ENCODE assay signal across 25 mouse cellular contexts in the genomic region with DNA sequence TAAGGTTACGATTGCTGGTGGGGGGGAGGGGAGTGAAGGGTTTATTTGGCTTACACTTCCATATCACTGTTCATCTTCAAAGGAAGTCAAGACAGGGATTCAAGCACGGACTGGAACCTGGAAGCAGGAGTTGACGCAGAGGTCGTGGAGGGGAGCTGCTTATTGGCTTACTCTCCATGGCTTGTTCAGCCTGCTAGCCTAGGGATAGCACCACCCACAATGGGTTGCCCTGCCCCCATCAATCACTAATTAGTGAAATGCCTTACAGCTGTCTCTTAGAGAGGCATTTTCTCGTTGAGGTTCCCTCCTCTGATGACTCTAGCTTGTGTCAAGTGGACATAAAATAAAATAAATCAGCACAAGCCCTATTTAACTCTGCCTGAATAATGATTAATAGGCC. TPM values are rescaled to one million over a fixed set of nuclear protein-coding genes. Genes with fewer than 3 reads are reported as not detected.
DNase-seq lines count a peak whose midpoint lies in the region; ATAC-seq and TF ChIP-seq lines count a peak whose summit lies in the region.
"Had no signal": no experiment of that assay in that cellular context is flagged by ENCODE, and none has a peak within 500 bp of the region (broad histone marks: within the 10 kb centered on the region; RNA-seq: fewer than 3 reads in every experiment).

No protein-coding gene starts in this region.

- no peak for TF ChIP-seq CTCF in kidney, postnatal 0 days (IDR thresholded peaks at IDR 0.05; ENCODE audit: low read depth)
- TF ChIP-seq CTCF in midbrain, postnatal 0 days (IDR thresholded peaks at IDR 0.05) = no peak

- no peaks in the 10 kb centered on the region for H3K4me1 ChIP-seq in kidney, embryonic 14.5 days (ENCODE audit: control insufficient read depth, insufficient read depth, low read length)
- no peaks in the 10 kb centered on the region for H3K4me1 ChIP-seq in kidney, postnatal 0 days (replicated peaks; ENCODE audit: insufficient read depth, low read length)
- no peaks in the 10 kb centered on the region for H3K4me1 ChIP-seq in midbrain, embryonic 11.5 days (ENCODE audit: control insufficient read depth, insufficient read depth, low read length)
- no peaks in the 10 kb centered on the region for H3K4me1 ChIP-seq in midbrain, postnatal 0 days (ENCODE audit: insufficient read depth, low read length)
- H3K4me1 ChIP-seq: embryonic facial prominence, embryonic 12.5 days; embryonic facial prominence, embryonic 15.5 days; heart, embryonic 12.5 days; heart, embryonic 15.5 days had no signal

- H3K4me2 ChIP-seq in kidney, embryonic 14.5 days (replicated peaks; ENCODE audit: low read depth, low read length) = no peak overlapping the region
- H3K4me2 ChIP-seq in kidney, postnatal 0 days (ENCODE audit: low read length) = no peak overlapping the region
- H3K4me2 ChIP-seq in midbrain, embryonic 11.5 days = no peak overlapping the region
- no peak overlapping the region for H3K4me2 ChIP-seq in midbrain, postnatal 0 days (ENCODE audit: low read depth, low read length, poor library complexity, severe bottlenecking)
- H3K4me2 ChIP-seq: embryonic facial prominence, embryonic 12.5 days; embryonic facial prominence, embryonic 15.5 days; heart, embryonic 12.5 days; heart, embryonic 15.5 days; hindbrain, embryonic 14.5 days had no signal

- H3K9me3 ChIP-seq in kidney, embryonic 14.5 days (ENCODE audit: control insufficient read depth, low read length) = no peaks in the 10 kb centered on the region
- H3K9me3 ChIP-seq in kidney, postnatal 0 days (replicated peaks; ENCODE audit: low read length) = no peaks in the 10 kb centered on the region
- H3K9me3 ChIP-seq in midbrain, embryonic 11.5 days (ENCODE audit: control insufficient read depth, low read length) = no peaks in the 10 kb centered on the region
- H3K9me3 ChIP-seq in midbrain, postnatal 0 days (ENCODE audit: low read length) = no peaks in the 10 kb centered on the region
- H3K9me3 ChIP-seq: embryonic facial prominence, embryonic 12.5 days; embryonic facial prominence, embryonic 15.5 days; heart, embryonic 15.5 days had no signal

- no peaks in the 10 kb centered on the region for H3K27me3 ChIP-seq in kidney, embryonic 14.5 days (ENCODE audit: control insufficient read depth, insufficient read depth, low read length)
- no peaks in the 10 kb centered on the region for H3K27me3 ChIP-seq in kidney, postnatal 0 days (ENCODE audit: insufficient read depth, low read length)
- H3K27me3 ChIP-seq in midbrain, embryonic 11.5 days (ENCODE audit: control insufficient read depth, insufficient read depth, low read length) = no peaks in the 10 kb centered on the region
- no peaks in the 10 kb centered on the region for H3K27me3 ChIP-seq in midbrain, postnatal 0 days (ENCODE audit: insufficient read depth, low read length)
- H3K27me3 ChIP-seq: embryonic facial prominence, embryonic 12.5 days; embryonic facial prominence, embryonic 15.5 days; heart, embryonic 12.5 days; heart, embryonic 15.5 days had no signal

- DNase-seq in kidney, adult 8-10 months = no peak
- DNase-seq in kidney, postnatal 0 days (ENCODE audit: low spot score) = peak; percentile 10
- DNase-seq in kidney, adult 9 months = no peak
- DNase-seq in midbrain, embryonic 11.5 days (ENCODE audit: low spot score, missing footprints) = peak; percentile 14
- no peak for DNase-seq in midbrain, postnatal 0 days (ENCODE audit: low spot score)
- DNase-seq: adrenal gland, adult 2 months; adrenal gland, postnatal 14 days; cerebellum, adult 11 months; cerebellum, adult 2 months; cerebellum, adult 9-11 months; cerebellum, postnatal 25 days; forebrain, postnatal 0 days; gastrocnemius, adult 2 months; gastrocnemius, postnatal 14 days; heart, adult 18-20 months; heart, postnatal 10 days; heart, postnatal 4 days had no signal

- no peaks in the 10 kb centered on the region for H3K36me3 ChIP-seq in kidney, embryonic 14.5 days (ENCODE audit: control insufficient read depth, insufficient read depth, low read length)
- H3K36me3 ChIP-seq in kidney, postnatal 0 days (ENCODE audit: insufficient read depth, low read length) = 0 out of 2 replicates have a peak, but pooled peaks cover 6% of the 10 kb centered on the region
- H3K36me3 ChIP-seq in midbrain, embryonic 11.5 days (ENCODE audit: control insufficient read depth, insufficient read depth, low read length) = no peaks in the 10 kb centered on the region
- no peaks in the 10 kb centered on the region for H3K36me3 ChIP-seq in midbrain, postnatal 0 days (ENCODE audit: insufficient read depth, low read length)
- H3K36me3 ChIP-seq: embryonic facial prominence, embryonic 12.5 days; heart, embryonic 15.5 days had no signal

- no peak overlapping the region for H3K4me3 ChIP-seq in kidney, embryonic 14.5 days (ENCODE audit: low read length)
- H3K4me3 ChIP-seq in kidney, postnatal 0 days (replicated peaks; ENCODE audit: low read depth, low read length) = no peak overlapping the region
- no peak overlapping the region for H3K4me3 ChIP-seq in midbrain, embryonic 11.5 days (ENCODE audit: low read depth, low read length)
- no peak overlapping the region for H3K4me3 ChIP-seq in midbrain, postnatal 0 days (ENCODE audit: low read depth, low read length)
- H3K4me3 ChIP-seq: embryonic facial prominence, embryonic 12.5 days; embryonic facial prominence, embryonic 15.5 days; gastrocnemius, adult 2 months; heart, embryonic 12.5 days; heart, embryonic 15.5 days had no signal

- ATAC-seq in kidney, embryonic 14.5 days (ENCODE audit: low FRiP score, low TSS enrichment) = 0 out of 2 replicates have a peak, but pooled peaks have one; percentile 55
- peak; percentile 43; the same call in 1 of the 2 replicates for ATAC-seq in kidney, postnatal 0 days (replicated peaks; ENCODE audit: low FRiP score, low read depth)
- ATAC-seq in midbrain, embryonic 11.5 days (ENCODE audit: low FRiP score) = no peak
- ATAC-seq in midbrain, postnatal 0 days (ENCODE audit: low FRiP score) = no peak
- ATAC-seq: CD4-positive, CD25-positive, alpha-beta regulatory T cell, adult 4 months; forebrain, embryonic 14.5 days; forebrain, postnatal 0 days had no signal

- H3K27ac ChIP-seq in kidney, embryonic 14.5 days (ENCODE audit: low read depth, low read length) = no peak overlapping the region
- no peak overlapping the region for H3K27ac ChIP-seq in kidney, postnatal 0 days
- no peak overlapping the region for H3K27ac ChIP-seq in midbrain, embryonic 11.5 days (ENCODE audit: low read depth, low read length)
- H3K27ac ChIP-seq in midbrain, postnatal 0 days (ENCODE audit: low read depth, low read length) = no peak overlapping the region
- H3K27ac ChIP-seq: embryonic facial prominence, embryonic 12.5 days; embryonic facial prominence, embryonic 15.5 days; gastrocnemius, adult 2 months; heart, embryonic 15.5 days; hindbrain, embryonic 14.5 days had no signal

- H3K9ac ChIP-seq in kidney, embryonic 14.5 days (ENCODE audit: low read depth, low read length) = no peak overlapping the region
- no peak overlapping the region for H3K9ac ChIP-seq in kidney, postnatal 0 days (ENCODE audit: low read depth, low read length)
- H3K9ac ChIP-seq in midbrain, embryonic 11.5 days (ENCODE audit: low read length) = no peak overlapping the region
- no peak overlapping the region for H3K9ac ChIP-seq in midbrain, postnatal 0 days (replicated peaks; ENCODE audit: low read length, poor library complexity, severe bottlenecking)
- H3K9ac ChIP-seq: embryonic facial prominence, embryonic 12.5 days; embryonic facial prominence, embryonic 15.5 days; forebrain, postnatal 0 days; heart, embryonic 12.5 days; heart, embryonic 15.5 days; hindbrain, embryonic 14.5 days had no signal

- 50% methylated on average over 5 of the region's 5 CpGs for WGBS in kidney, embryonic 14.5 days
- WGBS in kidney, postnatal 0 days = 49% methylated on average over 5 of the region's 5 CpGs
- WGBS in midbrain, embryonic 11.5 days = 86% methylated on average over 5 of the region's 5 CpGs
- WGBS in midbrain, postnatal 0 days = 70% methylated on average over 5 of the region's 5 CpGs

RNA-seq across cellular contexts. Expression of gene Zdhhc23, which starts 31.4 kb away (rescaled TPM):
- polyA plus RNA-seq in kidney, embryonic 14.5 days (2014; fragmentation: Nextera tagmentation; extraction: Ambion mirVana) = 0.81 and 1.6 TPM in 2 replicates
- 2.0 and 2.3 TPM in 2 replicates for polyA plus RNA-seq in kidney, postnatal 0 days (2015; fragmentation: Nextera tagmentation; extraction: Ambion mirVana)
- polyA plus RNA-seq in midbrain, embryonic 11.5 days (2014; fragmentation: Nextera tagmentation; extraction: Ambion mirVana) = 0.20 and 0.46 TPM in 2 replicates
- 7.6 and 8.5 TPM in 2 replicates for total RNA-seq in midbrain, postnatal 0 days (2014; rRNA removed)
- polyA plus RNA-seq in midbrain, postnatal 0 days (2015; fragmentation: Nextera tagmentation; extraction: Ambion mirVana) = 2.6 and 2.9 TPM in 2 replicates

RNA-seq across cellular contexts. Expression of gene Gramd1c, which starts 52.1 kb away (rescaled TPM):
- polyA plus RNA-seq in kidney, embryonic 14.5 days (2014; fragmentation: Nextera tagmentation; extraction: Ambion mirVana) = 3.8 and 5.6 TPM in 2 replicates
- polyA plus RNA-seq in kidney, postnatal 0 days (2015; fragmentation: Nextera tagmentation; extraction: Ambion mirVana) = 5.7 and 6.1 TPM in 2 replicates
- 2.2 and 2.3 TPM in 2 replicates for polyA plus RNA-seq in midbrain, embryonic 11.5 days (2014; fragmentation: Nextera tagmentation; extraction: Ambion mirVana)
- total RNA-seq in midbrain, postnatal 0 days (2014; rRNA removed) = 2.3 and 14.3 TPM in 2 replicates
- polyA plus RNA-seq in midbrain, postnatal 0 days (2015; fragmentation: Nextera tagmentation; extraction: Ambion mirVana) = 1.9 and 2.5 TPM in 2 replicates

Comparison
In these comparisons a context has a peak if more than half of its experiments do, and no peak if none do; other contexts are left out.
1. DNase-seq: peak in kidney, postnatal 0 days (single experiment) and midbrain, embryonic 11.5 days (single experiment); none in kidney, adult 8-10 months (0 of 2), kidney, adult 9 months (single experiment) and midbrain, postnatal 0 days (single experiment).
2. ATAC-seq: peak in kidney, embryonic 14.5 days (single experiment) and kidney, postnatal 0 days (single experiment); none in midbrain, embryonic 11.5 days (single experiment) and midbrain, postnatal 0 days (single experiment).